Mouse (Mus musculus) left cerebral cortex, adult 11 months (tissue): Measurements from ENCODE around the gene Acvrl1.
"Not testable (repeated sequence)": the region's sequence is repeated elsewhere in the genome, so short reads cannot be mapped to it uniquely, and the experiment has no call there.

Experiments
- DNase-seq: peaks from one replicate; pipeline ENCODE4 v3.0.0; 2022; ENCODE audit warnings: low spot score

Acvrl1 gene

DNA sequence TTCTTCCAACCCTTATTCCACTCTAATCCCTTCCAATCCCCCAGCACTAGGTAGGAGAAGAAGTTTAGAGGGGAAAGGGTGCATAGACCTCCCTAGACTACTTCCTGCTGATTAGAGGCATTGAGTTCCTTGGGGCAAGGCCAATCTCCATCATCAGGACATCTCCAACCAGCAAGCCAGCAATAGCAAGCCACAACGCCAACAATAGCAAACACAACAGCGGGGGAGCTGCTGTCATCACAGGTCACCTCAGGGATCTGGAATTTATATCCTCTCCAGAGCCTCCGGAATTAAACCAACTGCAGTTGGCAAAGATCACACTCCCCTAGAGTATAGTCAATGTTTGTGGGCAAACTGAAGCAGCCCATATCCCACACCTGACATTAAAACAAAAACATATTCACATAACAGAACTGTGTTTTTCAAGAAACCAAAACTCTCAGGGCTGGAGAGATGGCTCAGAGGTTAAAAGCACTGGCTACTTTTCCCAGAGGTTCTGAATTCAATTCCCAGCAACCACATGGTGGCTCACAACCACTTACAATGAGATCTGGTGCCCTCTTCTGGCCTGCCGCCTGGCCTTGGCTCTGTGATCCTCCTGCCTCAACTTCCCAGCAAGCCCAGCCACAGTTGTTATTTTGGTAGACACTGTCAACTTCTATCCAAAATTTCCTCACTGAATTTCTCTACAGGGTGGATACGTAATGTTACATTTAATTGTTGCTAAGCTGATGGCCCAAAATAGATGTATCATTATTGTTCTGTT, 20.2 kb upstream of the Acvrl1 start:
- DNase-seq: no peak

DNA sequence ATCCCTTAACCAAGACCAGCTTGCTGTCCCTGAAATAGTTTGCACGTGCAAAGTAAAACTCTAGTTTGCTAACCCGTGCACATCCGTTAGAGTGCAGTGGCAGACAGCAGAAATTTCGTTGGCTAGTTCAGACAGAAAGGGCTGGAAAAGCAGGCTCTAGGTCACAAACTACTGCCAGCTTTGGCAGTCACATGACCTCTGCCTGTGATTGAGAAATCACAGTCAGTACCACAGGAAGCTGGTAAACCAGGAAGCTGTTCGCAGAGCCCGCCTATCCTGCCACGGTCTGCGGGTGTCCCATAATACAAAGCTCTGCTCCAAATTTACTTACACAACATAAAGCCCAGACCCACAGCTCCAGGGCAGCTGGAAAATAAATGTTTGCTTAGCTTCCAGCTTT, 15.1 kb upstream of the Acvrl1 start:
- DNase-seq: no peak

DNA sequence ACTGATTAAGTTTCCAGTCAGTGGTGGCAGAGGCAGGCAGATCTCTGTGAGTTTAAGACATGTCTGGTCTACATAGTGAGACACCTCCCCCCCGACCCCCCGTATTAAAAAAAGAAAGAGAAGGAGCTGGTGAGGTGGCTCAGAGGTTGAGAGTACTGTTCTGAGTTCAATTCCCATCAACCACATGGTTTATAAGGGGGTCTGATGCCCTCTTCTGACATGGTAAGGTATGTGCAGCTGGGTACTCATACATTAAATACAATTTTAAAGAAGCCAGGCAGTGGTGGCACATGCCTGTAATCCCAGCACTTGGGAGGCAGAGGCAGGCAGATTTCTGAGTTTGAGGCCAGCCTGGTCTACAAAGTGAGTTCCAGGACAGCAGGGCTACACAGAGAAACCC, 14.5 kb upstream of the Acvrl1 start:
- DNase-seq: not testable (repeated sequence)

DNA sequence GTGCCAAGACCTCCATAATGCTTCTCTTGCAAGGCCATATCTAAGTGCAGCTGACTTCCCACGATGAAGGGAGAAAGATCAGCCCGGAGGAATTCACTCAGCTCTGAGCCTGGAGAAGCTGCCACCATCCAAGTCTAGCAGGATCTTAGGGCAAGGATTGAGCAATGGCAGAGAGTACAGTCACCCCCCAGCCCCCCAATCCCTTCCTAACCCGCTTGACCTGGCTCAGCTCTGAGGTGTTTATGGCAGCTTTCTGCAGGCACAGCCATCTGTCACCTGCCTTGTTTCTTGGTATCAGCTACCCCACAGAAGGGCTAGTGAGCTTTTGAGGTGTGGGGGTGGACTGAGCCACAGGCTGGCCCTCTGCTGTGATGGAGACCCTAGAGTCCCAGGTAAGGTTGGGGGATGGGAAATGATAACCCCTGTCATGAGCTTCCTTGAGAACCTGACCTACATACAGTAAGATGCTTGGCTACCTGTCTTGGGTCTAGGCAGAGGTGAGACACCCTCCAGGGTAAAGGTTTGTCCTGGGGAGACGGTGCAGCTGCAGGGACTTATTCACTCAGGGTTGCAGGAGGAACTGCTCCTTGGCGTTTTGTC, 12.7 kb upstream of the Acvrl1 start, which contains the start of gene Ankrd33:
Gene Ankrd33 (plus strand): TSS at position 245 of the 600 bp plus-strand sequence.
- DNase-seq: no peak

DNA sequence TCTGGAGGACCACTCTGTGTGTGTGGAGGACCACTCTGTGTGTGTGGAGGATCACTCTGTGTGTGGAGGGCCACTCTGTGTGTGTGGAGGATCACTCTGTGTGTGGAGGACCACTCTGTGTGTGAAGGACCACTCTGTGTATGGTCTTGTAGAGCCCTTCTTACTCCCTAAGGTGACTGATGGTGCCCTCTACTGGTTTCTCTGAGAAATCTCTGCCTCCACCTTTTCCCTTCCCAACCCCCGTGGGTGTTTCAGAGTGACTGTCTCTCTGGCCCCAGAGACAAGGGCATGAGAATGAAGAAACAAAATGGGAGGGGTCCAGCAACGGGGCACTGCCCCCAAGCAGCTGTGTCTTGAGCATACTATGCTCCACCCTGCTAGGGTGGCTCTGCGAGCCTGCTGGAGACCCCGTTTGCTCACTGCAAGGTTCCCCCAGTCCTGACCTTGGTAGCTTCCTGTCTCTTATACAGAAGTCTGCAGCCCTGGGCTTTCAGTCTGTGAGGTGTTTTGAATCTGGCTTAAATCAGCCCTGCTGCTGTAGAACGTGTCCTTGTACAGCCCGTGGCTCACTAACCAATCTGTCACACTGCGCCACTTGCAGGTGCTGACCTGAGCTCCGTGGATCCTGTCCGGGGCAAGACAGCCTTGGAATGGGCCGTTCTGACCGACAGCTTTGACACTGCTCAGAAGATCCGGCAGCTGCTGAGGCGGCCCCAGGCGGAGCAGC, 9.8 kb upstream of the Acvrl1 start:
- no peak for DNase-seq

DNA sequence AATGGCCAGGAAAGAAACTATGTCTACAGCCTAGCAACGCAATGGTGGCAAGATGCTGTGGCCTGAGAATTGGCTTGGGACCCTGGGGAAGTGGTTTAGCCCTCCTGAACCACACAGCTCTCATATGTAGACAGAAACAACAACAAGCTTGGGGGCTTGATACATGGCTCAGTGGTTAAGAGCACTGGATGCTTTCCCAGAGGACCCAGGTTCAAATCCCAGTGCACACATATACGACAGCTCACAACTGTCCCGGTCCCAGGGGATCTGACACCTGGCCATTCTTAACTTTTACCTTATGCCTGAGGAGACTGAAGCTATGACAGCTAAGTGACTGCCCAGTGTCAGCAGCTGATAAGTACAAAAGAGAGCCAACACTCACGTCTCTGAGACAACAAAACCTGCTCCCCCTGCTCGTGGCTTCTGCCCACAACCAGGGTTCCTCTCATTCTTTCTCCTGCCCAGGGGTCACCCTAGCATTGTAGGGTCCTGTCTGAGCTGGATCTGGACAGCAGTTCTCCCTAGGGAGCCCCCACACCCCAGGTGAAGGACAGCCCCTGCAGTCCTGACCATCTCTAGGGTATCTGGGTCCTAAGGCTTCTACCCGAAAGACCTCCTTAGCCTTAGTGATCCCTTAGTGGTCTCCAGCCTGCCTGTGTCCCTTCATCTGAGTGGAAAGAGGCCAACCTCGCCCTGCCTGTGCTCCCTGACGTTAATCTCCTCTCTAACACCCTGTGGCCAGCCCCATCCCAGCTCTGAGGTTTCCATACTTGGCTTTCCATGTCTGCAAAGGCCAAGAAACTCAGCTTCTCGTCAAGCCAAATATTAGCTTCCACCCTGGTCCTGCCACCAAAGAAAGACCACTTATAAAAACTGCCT, 6.7 kb upstream of the Acvrl1 start:
- no peak for DNase-seq

DNA sequence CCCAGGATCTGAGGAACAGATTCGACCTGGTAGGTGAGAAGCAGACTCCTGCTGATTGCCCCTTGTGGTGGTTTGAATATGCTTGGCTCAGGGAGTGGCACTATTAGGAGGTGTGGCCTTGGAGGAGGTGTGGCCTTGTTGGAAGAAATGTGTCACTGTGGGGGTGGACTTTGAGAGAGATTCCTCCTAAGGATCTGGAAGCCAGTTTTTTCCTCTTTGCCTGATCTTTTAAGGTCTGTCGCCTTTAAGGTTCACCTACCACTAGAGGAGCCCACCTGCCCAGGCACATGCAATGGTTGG, 6.1 kb upstream of the Acvrl1 start:
- no peak for DNase-seq

DNA sequence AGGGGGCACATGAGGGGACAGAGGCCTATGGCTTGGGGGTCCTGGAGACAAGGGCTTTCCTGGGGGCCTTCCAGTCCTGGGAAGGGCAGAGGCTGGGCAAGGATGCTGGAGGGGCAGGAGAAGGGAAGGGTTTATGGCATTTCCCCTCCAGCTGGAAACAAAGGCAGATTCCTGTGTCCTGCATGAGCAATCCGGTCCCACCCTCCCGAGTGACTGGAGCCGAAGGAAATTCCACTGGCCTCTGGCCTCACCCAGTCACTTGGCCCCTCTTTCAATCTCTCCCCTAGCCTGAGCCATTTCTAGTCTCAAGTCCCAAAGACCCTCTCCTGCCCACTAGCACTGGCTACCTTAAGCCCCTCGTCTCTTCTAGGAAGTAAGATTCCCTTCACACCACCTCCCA, 5.1 kb upstream of the Acvrl1 start:
- DNase-seq: no peak

DNA sequence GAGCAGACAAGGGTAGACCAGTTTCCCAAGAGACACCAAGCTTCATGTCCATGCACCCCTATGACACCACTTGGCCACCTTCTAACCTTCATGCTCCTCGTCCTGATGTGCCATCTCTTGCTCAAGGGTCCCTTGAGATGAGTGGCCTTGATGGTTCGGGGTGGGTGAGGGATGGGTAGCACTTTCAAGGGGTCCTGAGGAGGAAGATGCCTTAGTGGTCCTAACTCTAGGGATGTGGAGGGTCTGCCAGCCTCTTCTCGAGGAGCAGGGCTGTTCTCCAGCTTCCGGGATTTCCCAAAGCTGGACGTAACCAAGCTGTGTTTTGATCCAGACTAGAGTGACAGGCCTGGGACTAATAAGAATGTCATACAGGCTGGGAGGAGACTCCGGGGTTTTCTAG, 2.8 kb upstream of the Acvrl1 start:
- no peak for DNase-seq

DNA sequence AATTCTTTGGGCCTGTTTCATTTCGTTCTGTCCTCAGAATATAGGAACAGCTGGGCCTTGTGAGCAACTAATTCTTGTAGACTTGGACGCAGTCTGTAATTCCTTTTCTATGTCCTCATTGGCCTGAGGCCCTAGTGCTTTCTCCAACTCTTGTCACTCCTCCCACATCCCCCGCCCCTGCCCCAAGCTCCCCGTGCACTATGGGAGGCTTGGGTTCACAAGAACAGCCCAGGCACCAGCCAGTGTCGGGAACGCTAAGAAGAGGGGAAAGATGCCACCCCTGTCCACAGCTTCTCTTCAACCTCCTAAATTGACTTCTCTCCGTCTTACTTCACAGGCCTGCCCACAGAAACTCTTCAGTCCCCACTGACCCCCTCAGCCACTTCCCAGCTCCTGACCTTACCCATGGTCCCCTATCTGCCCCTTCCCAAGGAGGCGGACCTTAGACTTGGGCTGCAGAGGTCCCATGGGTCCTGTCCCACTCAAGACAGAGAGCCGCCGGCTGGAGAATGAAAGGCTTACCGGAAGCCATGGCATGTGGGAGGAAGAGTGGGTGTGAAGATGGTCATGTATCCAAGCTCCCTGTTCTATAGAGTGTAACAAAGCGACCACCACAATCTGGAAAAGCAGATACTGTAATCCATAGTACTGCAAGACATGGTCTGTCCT, 1.3 kb upstream of the Acvrl1 start:
- no peak for DNase-seq

DNA sequence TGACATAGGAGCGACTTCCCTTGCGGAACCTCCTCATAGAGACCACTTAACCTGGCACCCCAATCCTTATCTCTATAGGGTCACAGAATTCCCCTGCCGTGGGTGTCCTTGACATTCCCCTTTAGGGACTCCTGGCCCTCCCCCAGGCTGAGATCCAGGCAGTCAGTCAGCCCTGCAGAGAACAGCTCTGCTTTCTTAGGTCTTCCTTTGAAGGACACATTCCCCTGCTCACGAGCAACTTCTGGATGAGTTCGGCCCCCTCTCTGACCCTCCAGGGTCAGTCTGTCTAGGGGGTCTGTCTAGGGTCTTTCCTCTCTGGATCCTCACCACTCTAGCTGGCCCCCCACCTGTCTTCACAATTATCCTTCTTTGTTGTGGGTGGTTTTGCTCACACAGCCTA, 1.1 kb downstream of the Acvrl1 start:
- DNase-seq: no peak

DNA sequence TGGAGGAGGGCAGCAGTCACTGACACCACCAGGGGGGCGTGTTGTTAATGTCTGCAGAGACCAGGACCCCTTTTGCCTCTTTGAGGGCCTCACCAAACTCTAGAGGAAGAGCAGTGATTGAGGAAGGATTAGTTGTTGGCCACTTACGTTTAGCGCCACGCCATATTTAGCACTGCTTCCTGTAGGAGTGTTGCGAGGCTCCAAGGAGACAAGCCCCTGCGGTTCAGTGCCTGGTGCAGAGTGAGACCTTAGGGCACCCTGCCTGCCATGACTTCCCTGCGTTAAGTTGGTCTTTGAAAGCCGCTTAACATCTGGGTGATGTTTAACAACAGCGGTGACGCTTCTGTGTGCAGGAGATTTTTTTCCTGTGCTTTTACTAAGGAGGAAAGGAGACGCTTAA, 3.2 kb downstream of the Acvrl1 start:
- DNase-seq: no peak

DNA sequence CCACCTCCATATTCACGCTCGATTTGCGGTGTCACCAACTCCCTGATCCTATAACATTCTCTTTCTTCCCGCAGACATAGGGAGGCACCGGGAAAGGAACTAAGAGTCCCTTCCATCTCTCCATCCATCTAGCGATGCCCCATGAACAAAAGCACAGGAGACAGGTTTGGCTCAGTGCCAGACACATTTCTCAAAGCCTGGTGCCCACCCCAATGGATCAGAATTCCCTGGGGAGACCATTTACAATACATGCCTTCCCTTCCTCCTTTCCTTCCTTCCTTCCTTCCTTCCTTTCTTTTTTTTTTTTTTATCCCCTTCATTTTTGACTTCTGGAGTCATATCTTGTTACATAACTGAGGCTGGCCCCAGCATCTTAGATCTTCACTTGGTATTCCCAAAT, 3.7 kb downstream of the Acvrl1 start:
- DNase-seq: no peak

DNA sequence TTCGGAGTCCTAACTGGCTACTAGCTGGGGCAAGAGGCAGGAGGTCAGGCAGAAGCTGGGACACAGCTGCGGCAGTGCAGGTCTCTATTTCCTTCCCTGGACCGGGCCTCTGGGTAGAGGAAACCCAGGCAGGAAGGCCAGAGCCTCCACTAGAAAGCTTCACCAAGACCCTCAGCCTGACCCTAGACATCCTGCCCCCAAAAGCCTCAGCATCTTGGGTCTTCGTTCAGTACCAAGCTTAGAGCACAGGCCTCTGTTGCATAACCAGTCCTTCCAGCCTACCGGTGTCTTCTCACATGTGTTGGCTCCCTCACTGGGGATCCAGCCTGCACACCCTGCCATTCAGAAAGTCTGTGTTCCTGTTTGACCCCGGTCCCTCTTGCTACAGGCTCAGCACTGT, 4.4 kb downstream of the Acvrl1 start:
- no peak for DNase-seq

DNA sequence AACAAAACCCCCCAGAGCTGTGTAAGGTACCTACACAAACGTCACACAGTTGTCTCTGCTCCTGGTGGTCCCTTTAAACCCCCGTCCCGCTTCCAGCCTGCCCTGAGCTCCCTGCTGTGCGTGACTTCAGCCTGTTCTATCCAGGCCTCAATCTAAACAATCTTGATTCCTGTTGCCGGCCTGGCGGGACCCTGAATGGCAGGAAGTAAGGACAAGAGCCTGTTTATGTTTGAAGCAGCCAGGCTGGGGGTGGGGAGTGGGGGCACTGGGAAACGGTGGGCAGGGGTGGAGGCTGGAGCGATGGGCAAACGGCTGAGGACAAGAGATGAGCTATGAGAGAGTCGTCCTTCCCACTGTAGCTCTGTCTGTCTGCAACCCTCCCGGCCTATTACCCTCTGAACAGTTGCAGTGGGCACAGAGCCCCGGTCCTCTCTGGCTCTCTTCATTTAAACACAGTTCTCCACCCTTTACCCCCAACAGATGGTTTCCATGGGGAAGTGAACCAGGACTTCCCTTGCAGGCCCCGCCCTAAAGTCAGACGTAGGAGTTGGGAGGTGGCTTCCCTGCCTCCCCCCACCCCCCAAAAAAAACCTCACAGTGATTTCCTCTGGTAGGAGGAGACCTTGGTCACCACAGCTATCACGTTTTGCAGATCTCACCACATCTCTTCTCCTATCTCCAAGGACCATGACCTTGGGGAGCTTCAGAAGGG, 5.8 kb downstream of the Acvrl1 start:
- DNase-seq: no peak

DNA sequence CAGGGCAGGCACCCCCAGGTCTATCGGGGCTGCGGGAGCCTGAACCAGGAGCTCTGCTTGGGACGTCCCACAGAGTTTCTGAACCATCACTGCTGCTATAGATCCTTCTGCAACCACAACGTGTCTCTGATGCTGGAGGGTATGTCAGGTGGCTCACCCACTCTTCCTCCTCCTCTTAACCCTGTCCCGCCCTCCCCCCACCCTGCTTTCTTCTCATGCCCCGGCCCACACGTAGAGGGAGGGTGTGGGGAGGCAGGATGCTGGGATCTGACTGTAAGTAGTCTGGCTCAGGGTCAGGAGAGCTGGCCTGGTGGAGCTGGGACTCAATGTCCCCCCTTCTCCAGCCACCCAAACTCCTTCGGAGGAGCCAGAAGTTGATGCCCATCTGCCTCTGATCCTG, 7.1 kb downstream of the Acvrl1 start:
- no peak for DNase-seq

DNA sequence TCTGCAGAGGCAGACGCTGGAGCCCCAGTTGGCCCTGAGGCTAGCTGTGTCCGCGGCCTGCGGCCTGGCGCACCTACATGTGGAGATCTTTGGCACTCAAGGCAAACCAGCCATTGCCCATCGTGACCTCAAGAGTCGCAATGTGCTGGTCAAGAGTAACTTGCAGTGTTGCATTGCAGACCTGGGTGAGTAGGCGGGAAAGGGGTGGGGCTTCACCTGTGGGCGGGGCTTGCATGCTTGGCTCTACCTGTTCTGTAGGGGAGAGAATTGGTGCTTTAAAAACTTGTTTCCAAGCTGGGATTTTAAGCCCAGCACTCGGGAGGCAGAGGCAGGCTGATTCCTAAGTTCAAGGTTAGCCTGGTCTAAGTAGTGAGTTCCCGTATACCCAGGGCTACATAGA, 9.1 kb downstream of the Acvrl1 start:
- no peak for DNase-seq

DNA sequence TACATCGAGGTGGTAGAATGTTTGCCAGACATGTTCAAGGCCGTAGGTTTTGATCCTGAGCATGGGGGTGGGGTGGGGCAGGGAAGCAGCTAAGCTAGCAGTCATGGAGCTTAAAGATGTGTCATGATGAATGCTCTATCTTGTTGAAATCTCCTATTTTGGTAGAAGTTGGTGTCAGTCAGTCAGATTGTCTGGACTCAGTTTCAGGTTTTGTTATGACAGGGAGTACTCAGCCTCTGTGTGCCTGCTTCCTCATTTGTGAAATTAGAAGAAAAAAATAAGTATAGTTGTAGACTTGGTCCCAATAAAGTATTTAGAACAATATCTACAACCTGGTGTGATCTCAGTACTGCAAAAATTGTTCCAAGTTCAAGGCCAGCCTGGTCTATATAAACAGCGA, 10.4 kb downstream of the Acvrl1 start:
- DNase-seq: no peak

DNA sequence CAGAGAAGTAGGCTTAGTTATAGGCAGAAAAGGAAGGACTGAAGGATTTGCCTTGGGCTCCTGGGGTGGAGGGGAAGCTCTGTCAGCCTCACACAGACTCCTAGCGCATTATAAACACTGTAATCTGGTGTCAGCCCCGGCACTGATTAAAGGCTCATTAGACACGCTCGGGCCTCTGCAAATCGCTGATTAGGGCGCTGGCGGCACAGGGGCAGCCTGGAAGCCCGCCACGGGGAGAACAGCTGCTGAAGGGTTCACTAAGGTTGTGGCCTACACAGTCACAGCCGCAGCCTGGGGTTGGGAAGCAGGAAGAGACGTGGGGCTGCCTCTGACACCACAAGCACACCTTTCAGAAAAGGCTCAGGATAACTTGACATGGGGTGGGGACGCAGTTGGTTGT, 11.6 kb downstream of the Acvrl1 start:
- no peak for DNase-seq

DNA sequence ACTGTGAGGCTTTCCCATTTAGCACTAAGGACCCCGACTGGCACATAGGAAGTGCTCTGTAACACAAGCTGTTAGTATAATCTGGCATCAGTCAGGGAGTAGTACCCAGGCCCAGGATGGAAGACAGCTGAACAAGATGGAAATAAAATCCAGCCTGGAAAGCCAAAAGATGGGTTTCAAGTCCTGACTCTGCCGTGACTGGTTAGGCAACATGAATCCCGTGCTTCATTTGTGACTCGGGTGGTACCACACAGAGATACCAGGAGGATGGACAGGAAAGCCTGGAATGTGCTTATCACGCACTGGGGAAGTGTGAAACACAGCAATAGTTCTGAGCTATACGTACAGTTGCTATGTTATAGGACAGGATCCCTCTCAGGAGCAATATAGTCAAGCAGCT, 12.3 kb downstream of the Acvrl1 start:
- no peak for DNase-seq

DNA sequence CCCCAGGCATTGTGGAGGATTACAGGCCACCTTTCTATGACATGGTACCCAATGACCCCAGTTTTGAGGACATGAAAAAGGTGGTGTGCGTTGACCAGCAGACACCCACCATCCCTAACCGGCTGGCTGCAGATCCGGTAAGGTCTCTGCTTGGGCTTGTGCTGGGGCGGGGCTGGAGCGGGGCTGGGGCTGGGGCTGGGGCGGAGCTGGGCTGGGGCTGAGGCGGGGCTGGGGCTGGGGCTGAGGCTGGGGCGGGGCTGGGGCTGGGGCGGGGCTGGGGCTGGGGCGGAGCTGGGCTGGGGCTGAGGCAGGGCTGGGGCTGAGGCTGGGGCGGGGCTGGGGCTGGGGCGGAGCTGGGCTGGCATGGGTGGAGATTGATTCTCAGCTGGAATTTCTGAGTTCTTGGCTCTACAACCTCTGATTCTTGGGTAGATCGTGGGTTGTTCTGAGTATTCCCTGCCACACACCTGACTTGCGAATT, 12.8 kb downstream of the Acvrl1 start:
- no peak for DNase-seq
